Mouse (Mus musculus) c-Kit-positive CD71-positive TER-119-positive erythroid progenitor cells, embryonic 14.5 days (primary cell): ENCODE data around the gene Trappc2l.
A peak's percentile ranks its signal among the peaks of the same experiment; 100 is the strongest.
"Not testable (repeated sequence)": the region's sequence is repeated elsewhere in the genome, so short reads cannot be mapped to it uniquely, and the experiment has no call there.

Experiments used
- DNase-seq: peaks from one replicate; pipeline ENCODE4 v3.0.0-alpha.2; 2013; ENCODE audit warnings: low spot score

Trappc2l gene

DNA sequence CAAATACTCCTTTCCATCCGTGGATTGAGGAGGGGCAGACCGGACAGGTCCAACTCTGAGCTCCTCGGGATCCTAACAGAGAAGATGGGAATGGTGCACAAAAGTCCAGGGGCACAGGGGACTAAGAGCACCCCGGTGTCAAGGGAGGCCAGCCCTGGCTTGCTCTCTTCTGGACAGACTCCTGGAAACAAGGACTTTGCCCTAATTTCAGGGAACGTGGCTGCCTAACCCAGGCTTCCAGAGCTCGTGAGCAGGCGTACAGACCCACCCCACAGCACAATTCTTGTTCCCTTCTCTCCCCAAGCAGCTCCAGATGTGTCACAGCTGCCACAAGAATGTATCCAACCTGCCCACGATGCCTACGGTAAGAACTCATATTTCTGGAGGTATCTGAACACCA lies 14.4 kb downstream of the Trappc2l start:
- no peak for DNase-seq

DNA sequence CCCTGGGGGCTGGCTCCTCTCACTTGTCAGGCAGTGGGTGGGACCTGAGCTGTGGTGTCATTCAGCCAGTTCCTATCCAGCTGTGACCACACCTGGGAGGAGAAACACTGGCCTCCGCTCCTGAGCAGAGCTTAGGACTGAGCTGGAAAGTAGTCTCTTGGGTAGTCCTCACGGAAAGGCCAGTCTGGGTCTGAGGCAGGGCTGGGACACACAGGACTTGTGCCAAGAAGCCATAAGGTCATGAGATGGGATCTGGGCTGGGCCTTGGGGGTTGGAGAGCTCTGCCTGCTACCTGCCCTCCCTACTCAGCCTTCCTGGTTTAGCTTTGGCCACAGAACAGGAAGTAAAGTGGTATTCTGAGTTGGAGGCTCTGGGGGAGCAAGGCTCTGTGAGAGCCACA lies 15.5 kb downstream of the Trappc2l start:
- no peak for DNase-seq

DNA sequence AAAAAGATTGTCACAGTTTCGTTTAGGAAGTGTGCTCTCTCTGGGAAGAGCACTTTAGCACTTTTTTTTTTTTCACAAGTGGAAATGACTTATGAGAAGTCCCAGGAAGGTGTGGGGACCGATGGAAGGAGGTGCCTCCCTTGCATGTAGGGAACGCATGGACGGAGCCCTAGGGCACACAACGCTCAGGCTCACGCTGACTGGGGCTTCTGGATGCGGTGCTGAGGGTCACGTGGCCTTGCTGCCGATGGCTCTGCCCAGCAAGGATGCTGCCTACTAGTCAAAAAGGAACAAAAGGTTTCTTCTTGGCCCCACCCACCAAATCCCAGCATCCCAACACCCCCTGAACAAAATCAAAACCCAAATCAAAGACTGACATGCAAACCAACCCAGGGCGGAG lies 17.9 kb downstream of the Trappc2l start:
- no peak for DNase-seq

DNA sequence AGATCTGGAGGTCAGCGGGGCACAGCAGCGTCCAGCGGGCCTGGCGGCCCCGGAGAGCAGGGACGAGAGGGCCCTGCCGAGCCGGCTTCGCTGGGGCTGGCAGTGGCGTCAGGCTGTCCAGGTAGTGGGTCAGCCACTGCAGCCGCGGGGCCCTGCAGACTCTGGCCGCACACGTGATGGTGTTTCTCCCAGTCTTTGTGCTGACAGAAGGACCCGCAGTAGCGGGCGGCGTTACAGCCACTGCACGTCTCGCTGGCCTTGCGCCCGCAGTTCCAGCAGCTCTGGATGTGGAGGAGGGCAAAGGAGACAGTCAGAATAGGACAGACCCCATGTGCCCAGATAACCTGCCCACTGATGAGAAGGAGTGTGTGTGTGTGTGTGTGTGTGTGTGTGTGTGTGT lies 19.3 kb downstream of the Trappc2l start:
- no peak for DNase-seq

DNA sequence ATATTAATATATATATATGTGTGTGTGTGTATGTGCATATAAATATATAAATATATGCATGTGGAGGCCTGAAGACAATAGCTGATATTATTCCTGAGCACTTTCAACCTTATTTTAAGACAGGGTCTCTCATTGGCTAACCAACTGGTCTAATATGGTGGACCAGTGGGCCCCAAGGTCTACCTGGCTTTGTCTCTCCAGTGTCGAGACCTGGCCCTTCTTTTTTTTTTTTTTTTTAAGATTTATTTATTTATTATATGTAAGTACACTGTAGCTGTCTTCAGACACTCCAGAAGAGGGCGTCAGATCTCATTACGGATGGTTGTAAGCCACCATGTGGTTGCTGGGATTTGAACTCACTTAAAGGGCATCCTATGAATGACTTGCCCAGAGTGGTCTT lies 20.7 kb downstream of the Trappc2l start:
- DNase-seq = not testable (repeated sequence)

DNA sequence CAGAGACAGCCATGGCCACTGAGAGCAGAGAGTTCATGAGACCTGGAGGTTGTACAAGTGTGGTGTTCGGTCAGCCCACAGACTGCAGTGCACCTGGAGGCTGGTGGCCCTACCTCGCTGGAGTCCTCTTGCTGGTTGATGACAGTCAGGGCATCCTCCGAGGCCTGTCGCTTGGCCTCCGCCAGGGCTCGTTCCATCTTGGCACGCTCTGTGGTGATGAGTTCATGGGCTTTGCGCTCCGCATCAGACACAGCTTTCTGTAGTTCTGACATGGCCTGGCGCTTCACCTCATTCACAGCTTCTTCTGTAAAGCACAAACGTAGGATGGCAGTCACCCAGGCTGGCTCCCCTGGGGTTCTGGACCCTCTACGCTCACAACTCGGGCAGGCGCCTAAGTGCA lies 21.8 kb downstream of the Trappc2l start:
- no peak for DNase-seq

DNA sequence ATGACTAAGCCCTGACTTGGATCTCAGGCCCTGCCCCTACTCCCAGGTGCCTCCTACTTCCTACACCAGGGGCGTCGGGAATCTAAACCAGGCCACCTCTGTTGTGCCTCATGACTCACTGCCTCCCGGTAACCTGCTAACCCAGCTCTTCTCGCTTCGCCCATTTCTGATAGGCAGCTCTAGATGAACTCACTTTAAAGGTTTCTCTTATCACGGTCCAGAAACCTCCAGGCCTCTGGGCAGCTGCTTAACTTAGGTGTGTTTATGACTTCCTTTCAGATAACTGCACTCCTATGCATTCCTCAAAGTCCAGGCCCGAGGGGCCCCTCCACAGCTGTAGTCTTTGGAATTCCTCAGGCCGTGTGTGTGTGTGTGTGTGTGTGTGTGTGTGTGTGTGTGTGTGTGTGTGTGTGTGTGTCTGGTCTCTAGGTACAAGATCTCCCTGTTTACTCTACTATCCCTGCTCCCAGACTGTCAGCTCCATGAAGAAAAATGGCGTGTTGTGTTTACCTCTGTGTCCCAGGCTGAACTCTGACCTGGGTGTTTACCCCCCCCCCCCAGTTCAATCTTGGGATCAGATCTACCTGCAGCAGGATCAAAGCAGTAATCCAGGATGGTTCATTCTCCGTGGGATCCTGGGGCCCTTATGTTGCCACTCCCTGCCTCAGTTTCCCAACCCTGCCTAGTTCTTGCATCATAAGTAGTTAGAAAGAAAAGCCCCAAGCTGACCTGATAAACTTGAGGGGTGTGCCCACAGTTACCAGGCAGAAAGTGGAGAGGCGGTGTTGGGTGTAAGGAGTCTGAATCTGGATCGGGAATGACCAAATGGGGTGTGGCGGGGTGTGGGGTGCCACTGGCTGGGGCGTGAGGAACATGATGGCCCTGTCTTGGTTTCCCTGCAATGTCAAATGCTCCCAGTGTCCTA lies 24.7 kb downstream of the Trappc2l start:
- peak; percentile 70 for DNase-seq

DNA sequence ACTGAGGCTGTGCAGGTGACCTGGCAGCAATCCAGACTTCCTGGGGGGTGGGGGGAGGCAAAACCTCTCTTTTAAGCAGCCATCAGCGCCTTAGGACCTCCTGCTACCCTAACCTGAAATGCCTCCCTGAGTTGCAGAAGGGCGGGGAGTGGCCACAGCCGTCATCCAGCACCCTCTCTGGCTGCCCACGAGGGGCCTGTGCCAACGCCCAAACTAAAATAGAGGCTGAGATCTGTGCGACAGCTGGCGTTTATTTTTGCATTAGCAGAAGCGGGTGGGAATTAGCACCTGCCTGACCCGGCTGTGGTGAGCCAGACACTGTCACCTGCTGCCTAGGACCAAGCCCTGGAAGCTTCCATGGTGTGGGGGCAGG lies 25.3 kb downstream of the Trappc2l start:
- no peak for DNase-seq

DNA sequence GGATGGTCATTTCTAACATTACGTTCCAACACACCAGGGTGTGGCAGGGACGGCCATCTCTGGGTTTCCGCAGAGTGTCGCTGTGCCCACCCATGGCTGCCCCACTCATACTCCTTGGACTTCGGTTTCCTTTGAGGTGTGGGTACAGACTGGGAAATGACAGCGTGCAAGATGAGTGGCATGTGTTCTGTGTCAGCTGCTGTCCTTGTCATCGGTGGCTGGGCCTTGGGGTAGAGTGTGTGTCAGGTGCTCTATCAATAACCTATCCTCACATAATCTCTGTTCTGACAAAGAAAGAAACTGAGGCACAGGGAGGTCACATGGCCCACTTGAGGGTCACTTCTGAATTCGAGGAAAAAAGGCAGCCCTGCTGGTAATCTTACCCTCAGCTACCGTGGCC lies 25.8 kb downstream of the Trappc2l start:
- no peak for DNase-seq

DNA sequence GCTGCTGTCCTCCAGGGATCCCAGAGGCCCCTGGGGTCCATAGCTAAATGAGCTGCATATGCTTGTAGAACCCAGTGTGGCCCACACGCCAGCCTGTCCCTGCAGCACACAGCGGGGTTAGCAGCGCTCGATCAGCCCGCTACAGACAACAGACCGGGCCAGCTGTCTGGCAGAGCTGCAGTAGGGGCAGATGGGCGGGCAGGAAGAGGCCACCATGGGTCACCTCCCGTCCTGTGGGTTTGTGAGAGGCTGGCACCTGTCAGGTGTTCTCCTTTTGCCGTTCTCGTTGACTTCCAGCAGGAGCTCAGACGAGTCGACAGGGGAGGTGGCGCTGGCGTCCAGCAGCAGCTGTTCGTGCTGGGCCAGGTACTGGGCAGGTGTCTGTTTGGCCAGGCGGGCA lies 27.2 kb downstream of the Trappc2l start:
- no peak for DNase-seq

DNA sequence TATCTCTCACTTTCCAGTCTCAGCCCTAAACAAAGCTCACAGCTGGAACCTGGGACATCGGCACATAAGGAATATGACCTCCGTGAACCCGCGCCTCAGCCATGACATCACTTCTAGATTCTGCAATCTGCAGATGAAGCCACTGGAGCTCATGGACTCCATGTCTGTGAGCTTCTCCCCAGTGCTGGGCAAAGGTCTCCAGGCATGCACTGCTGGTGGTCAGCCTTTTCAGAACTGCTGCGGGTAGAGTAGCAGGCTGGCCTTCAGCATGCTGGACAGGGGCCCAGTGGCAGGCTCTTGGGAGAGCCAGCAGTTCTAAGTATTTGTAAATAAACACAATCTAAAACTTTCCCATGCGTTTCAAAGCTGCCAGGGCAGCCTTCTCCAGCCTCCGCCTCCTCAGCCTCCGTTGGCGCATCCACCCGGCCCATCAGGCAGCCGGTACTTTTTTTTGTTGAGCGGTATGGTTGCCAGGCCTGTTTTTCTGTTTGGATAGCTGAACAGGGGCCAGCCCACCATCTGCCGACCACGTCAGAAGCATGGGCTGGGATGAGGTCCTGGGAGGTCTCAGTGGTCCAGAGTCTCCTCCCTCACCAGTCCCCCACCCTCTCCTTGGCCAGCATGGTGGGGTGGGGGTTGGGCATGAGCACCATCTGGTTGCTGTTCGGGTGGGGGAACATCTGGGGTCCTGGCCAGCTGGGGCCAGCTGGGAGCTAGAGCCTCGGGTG lies 28.2 kb downstream of the Trappc2l start:
- no peak for DNase-seq

DNA sequence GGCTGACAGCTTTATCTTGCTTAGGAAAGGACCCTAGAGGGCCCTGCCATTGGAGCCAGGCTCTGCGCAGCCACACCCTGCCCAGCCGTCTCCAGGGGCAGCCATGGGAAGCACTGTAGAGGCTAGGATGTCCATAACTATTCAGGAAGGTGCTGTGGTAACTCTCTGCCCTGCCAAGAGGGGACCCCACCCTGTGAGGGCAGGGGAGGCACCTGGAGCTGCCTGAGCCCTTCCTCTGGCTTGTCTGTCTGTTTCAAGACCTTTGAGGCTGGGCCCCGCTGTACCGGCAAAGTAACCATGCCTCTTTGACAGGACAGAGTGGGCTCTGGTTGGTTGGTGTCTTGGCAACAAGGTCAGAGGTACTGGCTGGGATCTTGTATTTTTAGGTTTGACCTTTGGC lies 29.4 kb downstream of the Trappc2l start:
- no peak for DNase-seq

DNA sequence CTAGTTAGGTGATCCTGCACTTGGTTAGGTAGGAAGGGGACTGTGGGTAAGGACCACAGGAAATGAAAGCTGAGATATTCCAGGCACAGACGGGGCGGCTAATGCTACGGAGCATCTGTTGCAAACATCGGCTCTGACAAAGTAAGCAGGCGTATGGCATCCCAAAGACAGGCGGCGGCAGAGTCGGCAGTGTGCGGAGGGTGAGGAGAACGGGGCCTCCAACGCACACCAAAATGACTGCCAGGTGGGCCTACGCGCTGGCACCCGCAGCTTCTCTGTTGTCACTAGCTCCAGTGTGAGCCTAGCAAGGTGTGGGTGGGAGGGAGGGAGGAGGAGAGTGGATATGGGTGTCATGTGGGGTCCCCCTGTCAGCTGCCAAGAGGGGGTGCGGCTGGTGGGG lies 30.0 kb downstream of the Trappc2l start:
- no peak for DNase-seq

DNA sequence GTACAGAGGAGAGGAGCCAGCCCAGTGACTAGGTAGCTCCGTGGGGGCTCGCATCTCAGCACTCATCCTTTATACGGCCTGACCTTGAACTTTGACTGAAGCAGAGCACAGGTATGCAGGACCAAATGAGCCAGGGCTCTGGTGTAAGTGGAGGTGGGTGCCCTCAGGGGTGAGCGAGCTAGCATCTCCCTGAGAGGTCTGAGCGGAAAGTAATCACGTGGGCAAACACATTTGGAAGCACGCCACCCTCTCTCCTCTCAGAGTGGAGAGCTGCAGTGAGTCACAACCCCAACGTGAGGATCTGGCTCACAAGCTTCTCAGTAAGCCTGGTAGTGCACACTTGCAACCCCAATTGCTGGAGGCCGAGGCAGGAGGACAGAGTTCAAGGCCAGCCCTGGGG lies 30.6 kb downstream of the Trappc2l start:
- DNase-seq = no peak

DNA sequence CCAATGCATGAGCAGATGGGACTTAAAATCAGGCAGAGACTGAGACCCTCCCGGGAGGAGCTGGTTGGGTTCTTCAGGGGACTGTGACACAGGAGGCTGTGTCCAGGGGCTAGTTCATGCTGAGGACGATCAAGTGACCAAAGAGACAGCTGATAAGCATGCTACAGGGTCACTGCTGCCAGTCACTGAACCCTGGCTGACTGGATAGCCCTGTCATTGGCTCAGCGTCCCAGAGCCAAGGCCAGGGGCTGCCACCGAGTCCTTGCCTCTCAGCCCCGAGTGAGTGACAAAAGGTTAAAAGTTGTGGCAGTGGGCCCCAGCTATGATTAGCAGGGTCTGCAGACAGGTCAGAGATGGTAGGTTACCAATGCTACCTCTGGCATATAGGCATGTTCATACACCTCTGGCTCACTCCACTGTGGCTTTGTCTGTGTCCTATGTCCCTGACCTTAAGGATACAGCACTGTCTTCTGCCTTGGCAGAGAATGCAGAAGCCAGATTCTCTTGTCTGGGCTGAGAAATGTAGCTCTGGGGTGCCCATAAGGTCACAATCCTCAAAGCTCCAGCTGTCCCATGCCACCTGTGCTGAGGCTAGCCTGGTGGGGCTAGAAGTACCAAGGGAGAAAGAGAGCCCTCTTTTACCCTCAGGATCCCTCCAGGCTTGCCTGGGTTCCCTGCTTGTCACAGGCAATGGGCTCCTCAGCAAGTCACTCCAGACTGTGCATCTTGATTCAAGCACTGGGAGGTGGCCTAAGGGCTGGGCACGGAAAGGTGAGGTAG lies 32.9 kb downstream of the Trappc2l start:
- DNase-seq = no peak

DNA sequence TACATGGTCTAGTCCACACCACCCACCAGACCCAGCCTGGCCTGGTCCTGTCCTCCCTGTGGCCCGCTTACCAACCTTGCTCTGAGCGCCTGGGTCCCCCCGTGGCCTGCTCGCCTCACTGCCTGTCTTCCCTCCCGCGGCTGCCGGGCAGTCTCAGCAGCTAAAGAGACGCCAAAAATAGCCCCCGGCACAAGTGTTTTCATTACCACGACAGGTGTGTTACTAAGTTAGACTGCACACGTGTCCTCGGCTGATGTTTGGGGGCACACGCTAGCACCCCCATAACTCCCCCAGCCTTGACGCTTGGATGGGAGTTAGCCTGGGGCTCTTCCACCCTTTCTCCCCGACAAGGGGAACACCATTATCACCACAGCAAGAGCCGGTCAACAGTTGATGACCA lies 34.9 kb downstream of the Trappc2l start:
- no peak for DNase-seq

DNA sequence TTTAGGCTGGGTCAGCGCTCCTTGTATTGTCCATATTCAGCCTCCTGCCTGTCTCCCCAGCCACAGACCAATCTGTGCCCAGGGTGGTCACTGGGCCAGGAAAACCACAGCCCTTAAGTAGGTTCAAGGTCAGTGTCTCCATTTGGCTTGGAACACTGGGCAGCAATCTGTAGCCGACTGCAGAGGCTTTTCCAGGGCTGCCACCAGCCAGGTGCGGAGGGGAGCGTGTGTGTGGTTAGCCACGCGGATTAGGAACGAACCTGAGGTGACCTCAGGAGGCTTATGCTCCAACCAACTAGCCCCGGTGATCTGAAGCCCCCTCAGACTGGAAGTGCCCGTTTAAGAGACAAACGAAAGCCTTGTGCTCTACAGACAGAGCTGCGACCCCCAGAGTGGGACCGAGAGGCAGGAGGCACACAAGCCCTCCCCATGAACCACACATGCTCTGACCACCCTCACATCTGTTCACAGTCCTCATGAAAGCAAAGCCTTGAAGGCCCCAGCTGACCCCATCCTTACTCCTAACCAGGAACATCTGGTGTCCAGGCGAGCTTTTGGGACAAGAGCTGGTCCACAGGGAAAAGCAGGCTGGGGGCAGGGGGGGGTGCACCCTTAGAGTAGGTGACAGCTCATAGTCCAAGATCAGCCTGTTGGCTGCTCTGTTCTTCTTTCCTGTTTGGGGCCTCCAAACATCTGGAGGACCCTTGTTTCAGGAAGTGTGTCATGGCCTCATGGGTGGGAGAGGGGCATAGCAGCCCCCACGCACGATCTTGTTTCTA lies 36.9 kb downstream of the Trappc2l start:
- no peak for DNase-seq

DNA sequence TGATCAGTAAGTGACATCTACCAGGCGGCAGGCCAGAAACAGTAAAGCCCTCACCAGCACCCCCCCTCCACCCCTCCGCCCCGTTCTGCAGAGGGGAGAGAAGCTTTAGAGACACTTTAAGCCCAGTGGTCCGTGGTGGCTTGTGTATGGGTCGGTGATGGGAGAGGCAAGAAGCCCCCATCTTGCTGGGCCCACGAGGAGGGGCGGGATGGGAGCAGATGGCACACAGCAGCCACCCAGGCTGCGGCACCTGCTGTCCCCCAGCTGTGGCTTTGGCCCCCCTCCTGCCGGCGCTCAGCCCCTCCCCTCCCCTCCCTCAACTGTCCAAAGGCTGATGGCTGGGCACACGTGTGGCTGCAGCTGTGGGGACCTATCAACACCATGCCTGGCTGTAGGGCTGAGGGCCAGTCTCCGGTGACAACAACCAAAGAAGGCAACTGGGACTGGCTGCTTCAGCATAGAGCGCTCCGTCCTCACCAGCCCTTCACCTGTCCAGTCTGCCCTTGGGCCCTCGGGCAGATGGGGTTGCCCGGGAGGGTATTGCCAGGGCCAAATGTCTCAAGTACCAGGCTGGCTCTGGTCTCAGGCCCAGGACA lies 40.0 kb downstream of the Trappc2l start:
- DNase-seq = no peak

DNA sequence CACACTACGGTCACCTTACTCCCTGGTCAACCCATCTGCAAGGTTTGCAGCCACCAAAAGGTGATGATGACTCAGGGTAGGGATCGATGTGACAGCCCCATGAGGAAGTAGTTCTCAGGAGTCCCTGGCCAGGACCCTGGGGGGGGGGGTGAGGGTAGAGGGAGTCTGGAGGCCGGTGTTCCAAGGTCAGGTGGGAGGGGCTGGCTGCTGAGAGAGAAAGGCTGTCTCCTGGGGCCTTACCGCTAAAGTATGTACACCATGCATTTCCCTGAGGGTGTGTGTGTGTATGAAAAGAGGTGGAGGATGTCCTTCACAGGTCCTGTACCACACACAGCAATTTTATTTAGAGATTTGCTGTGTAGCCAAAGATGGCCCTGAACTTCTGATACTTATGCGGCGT lies 41.2 kb downstream of the Trappc2l start:
- DNase-seq = no peak

DNA sequence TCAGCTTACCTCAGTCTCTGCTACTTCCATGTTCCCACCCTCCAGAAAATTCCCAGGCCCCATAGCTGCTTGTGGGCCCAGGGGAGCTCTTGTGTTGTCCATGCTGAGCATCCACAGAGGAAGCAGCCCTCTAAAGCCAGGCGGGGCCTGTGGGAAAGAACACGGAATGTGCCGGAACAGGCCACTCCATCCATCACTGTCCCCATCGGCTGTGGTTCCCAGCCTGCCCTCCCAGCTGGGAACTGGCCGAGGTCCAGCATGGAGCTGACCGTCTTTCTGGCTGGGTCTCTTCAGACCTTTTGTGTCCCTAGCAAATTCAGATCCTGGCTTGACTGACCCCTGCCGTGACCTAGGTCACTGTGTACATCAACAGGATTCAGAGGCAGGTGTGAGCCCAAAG lies 43.3 kb downstream of the Trappc2l start:
- no peak for DNase-seq
